In genomic region chr1:182340821-182341781, GRCm38 (mm10) we compare ENCODE assay signal across 8 mouse cellular contexts. TPM values are rescaled to one million over a fixed set of nuclear protein-coding genes. Genes with fewer than 3 reads are reported as not detected.
DNase-seq lines count a peak whose midpoint lies in the region; ATAC-seq and TF ChIP-seq lines count a peak whose summit lies in the region.

TSS of gene Fbxo28 (minus strand) at chr1:182341629.

- peak; percentile 97 for DNase-seq in forebrain, embryonic 14.5 days (ENCODE audit: low spot score)
- peak; percentile 83 to 89 for DNase-seq in heart, postnatal 14 days
- DNase-seq in layer of hippocampus, adult 11-12 months (ENCODE audit: low spot score): peak; percentile 86
- peak; percentile 87 to 91 for DNase-seq in lung, adult 18-20 months
- DNase-seq in testis, postnatal 14 days (ENCODE audit: low spot score): peak; percentile 90

- peak within 1 kb of the TSS; percentile 99 for H3K4me3 ChIP-seq in ES-Bruce4 (ENCODE audit: low read depth, low read length)
- peak within 1 kb of the TSS; percentile 98 for H3K4me3 ChIP-seq in forebrain, embryonic 14.5 days (ENCODE audit: low read depth, low read length)
- peak within 1 kb of the TSS; percentile 99 for H3K4me3 ChIP-seq in neural tube, embryonic 15.5 days (replicated peaks)

- peak; percentile 96 for ATAC-seq in cerebellum, adult (ENCODE audit: insufficient number of reproducible peaks, low FRiP score, low TSS enrichment)
- peak; percentile 96 for ATAC-seq in forebrain, embryonic 14.5 days
- peak; percentile 97 for ATAC-seq in neural tube, embryonic 15.5 days (ENCODE audit: low FRiP score)

- under 1% methylated on average over 88 of the region's 93 CpGs for WGBS in forebrain, embryonic 14.5 days
- under 1% methylated on average over 92 of the region's 93 CpGs for WGBS in neural tube, embryonic 15.5 days

- no peak for TF ChIP-seq EP300 in ES-Bruce4 (IDR thresholded peaks at IDR 0.05; ENCODE audit: insufficient read depth, low read depth, low read length)

- TF ChIP-seq POLR2A in ES-Bruce4 (IDR thresholded peaks at IDR 0.05; ENCODE audit: insufficient read depth, low read length): peak; percentile 77

- no peaks in the 10 kb centered on the region for H3K27me3 ChIP-seq in ES-Bruce4 (ENCODE audit: control insufficient read depth, insufficient read depth, low read length, poor library complexity, severe bottlenecking)
- no peaks in the 10 kb centered on the region for H3K27me3 ChIP-seq in forebrain, embryonic 14.5 days (replicated peaks; ENCODE audit: control insufficient read depth, insufficient read depth, low read length)
- no peaks in the 10 kb centered on the region for H3K27me3 ChIP-seq in neural tube, embryonic 15.5 days (replicated peaks)

- H3K9me3 ChIP-seq in ES-Bruce4 (replicated peaks; ENCODE audit: control insufficient read depth, insufficient read depth, low read length, poor library complexity, severe bottlenecking): no peaks in the 10 kb centered on the region
- no peaks in the 10 kb centered on the region for H3K9me3 ChIP-seq in forebrain, embryonic 14.5 days (replicated peaks; ENCODE audit: control insufficient read depth, low read length)
- no peaks in the 10 kb centered on the region for H3K9me3 ChIP-seq in neural tube, embryonic 15.5 days (replicated peaks)

- no peak for TF ChIP-seq CTCF in ES-Bruce4 (IDR thresholded peaks at IDR 0.05; ENCODE audit: low read depth, low read length)

- peak within 1 kb of the TSS; percentile 99 for H3K9ac ChIP-seq in ES-Bruce4 (ENCODE audit: low read depth, poor library complexity, severe bottlenecking)
- peak within 1 kb of the TSS; percentile 99 for H3K9ac ChIP-seq in forebrain, embryonic 14.5 days (ENCODE audit: low read length)
- H3K9ac ChIP-seq in neural tube, embryonic 15.5 days (replicated peaks): peak within 1 kb of the TSS; percentile 98

- peak within 1 kb of the TSS; percentile 74 for H3K4me2 ChIP-seq in forebrain, embryonic 14.5 days (ENCODE audit: low read length)
- peak within 1 kb of the TSS; percentile 62 for H3K4me2 ChIP-seq in neural tube, embryonic 15.5 days

- peaks cover 3% of the 10 kb centered on the region for H3K36me3 ChIP-seq in ES-Bruce4 (ENCODE audit: control insufficient read depth, insufficient read depth, low read length, poor library complexity, severe bottlenecking)
- peaks cover 6% of the 10 kb centered on the region; the same call in 1 of the 2 replicates for H3K36me3 ChIP-seq in forebrain, embryonic 14.5 days (ENCODE audit: control insufficient read depth, insufficient read depth, low read length)
- H3K36me3 ChIP-seq in neural tube, embryonic 15.5 days: 0 out of 2 replicates have a peak, but pooled peaks cover 6% of the 10 kb centered on the region

- intact Hi-C loops in heart, postnatal 14 days (cut with DNase I): loop anchor here (2.0 to 5.0 kb wide), 2 partner anchors 58 to 214 kb away; partner anchors contain the start of gene Degs1

- H3K4me1 ChIP-seq in ES-Bruce4 (ENCODE audit: control insufficient read depth, insufficient read depth, low read length): no peaks in the 10 kb centered on the region
- peaks cover 19% of the 10 kb centered on the region for H3K4me1 ChIP-seq in forebrain, embryonic 14.5 days (ENCODE audit: control insufficient read depth, insufficient read depth, low read length)
- peaks cover 36% of the 10 kb centered on the region for H3K4me1 ChIP-seq in neural tube, embryonic 15.5 days

- no peak within 1 kb of the TSS for H3K27ac ChIP-seq in ES-Bruce4 (ENCODE audit: insufficient read depth, low read length)
- H3K27ac ChIP-seq in forebrain, embryonic 14.5 days (ENCODE audit: low read depth, low read length): peak within 1 kb of the TSS; percentile 90
- H3K27ac ChIP-seq in neural tube, embryonic 15.5 days (replicated peaks): peak within 1 kb of the TSS; percentile 93

RNA-seq across cellular contexts. Expression of gene Fbxo28, which starts in this region (rescaled TPM):
- 32.9 and 36.8 TPM in 2 replicates for polyA plus RNA-seq in ES-Bruce4 (2011; ENCODE audit: insufficient read depth, insufficient read length, low read depth, missing spikeins)
- 30.5 and 31.7 TPM in 2 replicates for polyA plus RNA-seq in forebrain, embryonic 14.5 days (2014; fragmentation: Nextera tagmentation; extraction: Ambion mirVana)
- 10 to 100 TPM; 23.6 to 25.0 TPM for total RNA-seq in heart, postnatal 14 days (2021)
- polyA plus RNA-seq in neural tube, embryonic 15.5 days (2015; fragmentation: Nextera tagmentation; extraction: Ambion mirVana): 20.0 and 23.6 TPM in 2 replicates
